Mouse (Mus musculus): ENCODE results near the gene Nmnat3. TPM values are rescaled to one million over a fixed set of nuclear protein-coding genes. Genes with fewer than 3 reads are reported as not detected.

The Nmnat3 gene
- polyA plus RNA-seq, 1 experiment from 2014 or later: 1.1 TPM

Other genes starting within 250 kb of the Nmnat3 start
- gene Rbp1, start 135.5 kb downstream of the Nmnat3 start, polyA plus RNA-seq (2015; fragmentation: Nextera tagmentation; extraction: Ambion mirVana): 135 and 145 TPM in 2 replicates
- gene Rbp2, start 198.7 kb downstream of the Nmnat3 start, polyA plus RNA-seq (2015; fragmentation: Nextera tagmentation; extraction: Ambion mirVana): 2.2 and 2.9 TPM in 2 replicates

All from neural tube, embryonic 13.5 days (tissue).